In genomic region chr4:21598024-21598423, GRCm38 (mm10) we compare ENCODE assay signal across 18 mouse cellular contexts.
A peak's percentile ranks its signal among the peaks of the same experiment; 100 is the strongest.
DNase-seq lines count a peak whose midpoint lies in the region; ATAC-seq and TF ChIP-seq lines count a peak whose summit lies in the region.
"Had no signal": no experiment of that assay in that cellular context is flagged by ENCODE, and none has a peak within 500 bp of the region (broad histone marks: within the 10 kb centered on the region; RNA-seq: fewer than 3 reads in every experiment).

No protein-coding gene starts in this region.

- in situ Hi-C loops in CH12.LX (cut with MboI; ENCODE audit: low pct_ligation_motif_present, low pct_unique_long_range_greater_than_20kb, low sequenced_read_pairs): loop anchor here (10.0 kb wide), 1 partner anchor 97 kb away; no protein-coding TSS in a partner anchor

- 0 out of 2 replicates have a peak, but pooled peaks have one; percentile 16 for TF ChIP-seq CTCF in intestine, postnatal 0 days (IDR thresholded peaks at IDR 0.05; ENCODE audit: low read depth)
- TF ChIP-seq CTCF in CH12.LX (conservative IDR thresholded peaks at IDR 0.05 in 1 of 2, IDR thresholded peaks at IDR 0.05 in 1 of 2; ENCODE audit: low read depth in 2 of 2, low read length in 2 of 2) (peak; percentile 17 to 76; a peak in 2 of 4 replicates), MEL (IDR thresholded peaks at IDR 0.05 in 2 of 3, conservative IDR thresholded peaks at IDR 0.05 in 1 of 3; ENCODE audit: control insufficient read depth in 1 of 3, insufficient read depth in 1 of 3, low read depth in 2 of 3, low read length in 3 of 3, poor library complexity in 1 of 3, severe bottlenecking in 1 of 3) (peak in 2 of 3 experiments; percentile 7 to 41; a peak in 2 of 6 replicates)

- no peaks in the 10 kb centered on the region for H3K27me3 ChIP-seq in intestine, postnatal 0 days (replicated peaks; ENCODE audit: control insufficient read depth, insufficient read depth, low read length)
- H3K27me3 ChIP-seq in intestine, embryonic 16.5 days (replicated peaks; ENCODE audit: control insufficient read depth, insufficient read depth, low read length): no peaks in the 10 kb centered on the region
- H3K27me3 ChIP-seq in CH12.LX (replicated peaks) (peaks cover 7% of the 10 kb centered on the region), MEL (ENCODE audit: control insufficient read depth in 1 of 2, insufficient read depth in 2 of 2, low read length in 2 of 2) (no peaks in the 10 kb centered on the region; a peak in 1 of 4 replicates)
- H3K27me3 ChIP-seq: hindbrain, embryonic 12.5 days; liver, embryonic 15.5 days; neural tube, embryonic 12.5 days had no signal

- H3K4me2 ChIP-seq in intestine, postnatal 0 days (replicated peaks; ENCODE audit: low read depth): no peak overlapping the region
- no peak overlapping the region for H3K4me2 ChIP-seq in intestine, embryonic 16.5 days (ENCODE audit: low read depth, low read length)
- no peak overlapping the region for H3K4me2 ChIP-seq in CH12.LX (ENCODE audit: insufficient read depth, low read depth, poor library complexity, severe bottlenecking)
- H3K4me2 ChIP-seq: hindbrain, embryonic 12.5 days; liver, embryonic 15.5 days; neural tube, embryonic 12.5 days had no signal

- TF ChIP-seq EP300 in CH12.LX (IDR thresholded peaks at IDR 0.05; ENCODE audit: low read length) (no peak), MEL (IDR thresholded peaks at IDR 0.05; ENCODE audit: low read depth in 1 of 2, low read length in 2 of 2) (no peak)

- no peak overlapping the region for H3K4me3 ChIP-seq in intestine, postnatal 0 days (ENCODE audit: low read depth, low read length)
- H3K4me3 ChIP-seq in intestine, embryonic 16.5 days (ENCODE audit: low read length): no peak overlapping the region
- no peak overlapping the region for H3K4me3 ChIP-seq in CH12.LX (replicated peaks in 1 of 3; ENCODE audit: low read depth in 2 of 3, low read length in 2 of 3, poor library complexity in 1 of 3)
- H3K4me3 ChIP-seq in MEL (ENCODE audit: control insufficient read depth in 1 of 2, insufficient read depth in 1 of 2, low read depth in 2 of 2, low read length in 2 of 2): no peak overlapping the region
- H3K4me3 ChIP-seq: hindbrain, embryonic 12.5 days; liver, embryonic 15.5 days; neural tube, embryonic 12.5 days had no signal

- TF ChIP-seq POLR2A in CH12.LX (IDR thresholded peaks at IDR 0.05; ENCODE audit: low read depth, low read length) (no peak), MEL (IDR thresholded peaks at IDR 0.05; ENCODE audit: control insufficient read depth in 1 of 2, insufficient read depth in 1 of 2, low read depth in 1 of 2, low read length in 2 of 2, poor library complexity in 1 of 2) (no peak)

- DNase-seq in CH12.LX (ENCODE audit: extremely low read depth): peak; percentile 20
- peak; percentile 3 for DNase-seq in MEL (ENCODE audit: low read depth, low spot score)
- DNase-seq in retina, embryonic 14.5 days (ENCODE audit: low spot score): peak; percentile 38
- DNase-seq in lung, postnatal 25 days (ENCODE audit: low spot score): no peak
- DNase-seq in kidney, postnatal 36 days: no peak
- DNase-seq: adrenal gland, postnatal 14 days; cerebellum, adult 9-11 months; gastrocnemius, postnatal 10 days; heart, postnatal 10 days; kidney, postnatal 10 days; layer of hippocampus, adult 9-11 months; right cerebral cortex, postnatal 14 days had no signal

- H3K27ac ChIP-seq in intestine, postnatal 0 days (ENCODE audit: low read depth, low read length): no peak overlapping the region
- no peak overlapping the region for H3K27ac ChIP-seq in intestine, embryonic 16.5 days (ENCODE audit: low read length)
- H3K27ac ChIP-seq in CH12.LX (ENCODE audit: insufficient read depth, low read depth): no peak overlapping the region
- H3K27ac ChIP-seq in MEL (ENCODE audit: control insufficient read depth, low read depth, low read length): no peak overlapping the region
- H3K27ac ChIP-seq: hindbrain, embryonic 12.5 days; liver, embryonic 15.5 days; neural tube, embryonic 12.5 days had no signal

- no peak overlapping the region for H3K9ac ChIP-seq in intestine, postnatal 0 days (ENCODE audit: low read depth, low read length)
- H3K9ac ChIP-seq in intestine, embryonic 16.5 days (ENCODE audit: low read depth, low read length): no peak overlapping the region
- H3K9ac ChIP-seq in CH12.LX (ENCODE audit: insufficient read depth, low read depth): no peak overlapping the region
- H3K9ac ChIP-seq in MEL (ENCODE audit: control insufficient read depth, low read depth, low read length, poor library complexity, severe bottlenecking): no peak overlapping the region
- H3K9ac ChIP-seq: hindbrain, embryonic 12.5 days; liver, embryonic 15.5 days; neural tube, embryonic 12.5 days had no signal

- TF ChIP-seq RAD21 in CH12.LX (IDR thresholded peaks at IDR 0.05; ENCODE audit: low read depth, low read length) (peak; percentile 75), MEL (IDR thresholded peaks at IDR 0.05; ENCODE audit: low read depth, low read length) (peak; percentile 40)

- H3K36me3 ChIP-seq in intestine, postnatal 0 days (ENCODE audit: control insufficient read depth, insufficient read depth): no peaks in the 10 kb centered on the region
- no peaks in the 10 kb centered on the region for H3K36me3 ChIP-seq in intestine, embryonic 16.5 days (ENCODE audit: control insufficient read depth, insufficient read depth, low read length)
- no peaks in the 10 kb centered on the region for H3K36me3 ChIP-seq in CH12.LX (replicated peaks in 1 of 2; ENCODE audit: control insufficient read depth in 1 of 2, insufficient read depth in 1 of 2, low read length in 1 of 2)
- H3K36me3 ChIP-seq in MEL (ENCODE audit: control insufficient read depth in 1 of 2, insufficient read depth in 2 of 2, low read length in 2 of 2): no peaks in the 10 kb centered on the region
- H3K36me3 ChIP-seq: hindbrain, embryonic 12.5 days; liver, embryonic 15.5 days; neural tube, embryonic 12.5 days had no signal

- H3K4me1 ChIP-seq in intestine, postnatal 0 days (replicated peaks; ENCODE audit: control insufficient read depth, insufficient read depth, low read length): no peaks in the 10 kb centered on the region
- H3K4me1 ChIP-seq in intestine, embryonic 16.5 days (ENCODE audit: control insufficient read depth, insufficient read depth, low read length): no peaks in the 10 kb centered on the region
- H3K4me1 ChIP-seq in CH12.LX (ENCODE audit: control insufficient read depth in 1 of 2, insufficient read depth in 2 of 2) (no peaks in the 10 kb centered on the region), MEL (ENCODE audit: control insufficient read depth in 1 of 2, insufficient read depth in 2 of 2, low read length in 2 of 2) (no peaks in the 10 kb centered on the region)
- H3K4me1 ChIP-seq: hindbrain, embryonic 12.5 days; liver, embryonic 15.5 days; neural tube, embryonic 12.5 days had no signal

- dilution Hi-C loops in CH12.LX (cut with MboI; ENCODE audit: extremely low pct_ligation_motif_present, extremely low pct_unique_long_range_greater_than_20kb, low sequenced_read_pairs): no loop called here

- no peak for ATAC-seq in intestine, postnatal 0 days
- no peak for ATAC-seq in intestine, embryonic 16.5 days
- ATAC-seq: lung, postnatal 0 days had no signal

- WGBS in intestine, postnatal 0 days: 42% methylated on average over 2 of the region's 2 CpGs
- 53% methylated on average over 2 of the region's 2 CpGs for WGBS in intestine, embryonic 16.5 days

- no peaks in the 10 kb centered on the region for H3K9me3 ChIP-seq in intestine, postnatal 0 days (ENCODE audit: control insufficient read depth)
- H3K9me3 ChIP-seq in intestine, embryonic 16.5 days (ENCODE audit: control insufficient read depth, low read length): no peaks in the 10 kb centered on the region
- H3K9me3 ChIP-seq in CH12.LX (replicated peaks; ENCODE audit: low read length): no peaks in the 10 kb centered on the region
- no peaks in the 10 kb centered on the region for H3K9me3 ChIP-seq in MEL (replicated peaks; ENCODE audit: insufficient read depth, low read length)
- H3K9me3 ChIP-seq: liver, embryonic 15.5 days; neural tube, embryonic 12.5 days had no signal

- H3K79me2 ChIP-seq in CH12.LX (replicated peaks; ENCODE audit: control insufficient read depth, extremely low read depth, insufficient read depth, poor library complexity, severe bottlenecking): no peaks in the 10 kb centered on the region
- H3K79me2 ChIP-seq in MEL (ENCODE audit: control insufficient read depth, insufficient read depth, low read length, poor library complexity): no peaks in the 10 kb centered on the region

TF ChIP-seq in CH12.LX, 34 proteins besides CTCF, POLR2A, EP300 and RAD21:
- TF ChIP-seq SMC3 (IDR thresholded peaks at IDR 0.05; ENCODE audit: low read depth, low read length): peak; percentile 58
- no peak for TF ChIP-seq MXI1 (IDR thresholded peaks at IDR 0.05; ENCODE audit: low read depth, low read length)

TF ChIP-seq in MEL, 35 proteins besides CTCF, POLR2A, EP300 and RAD21:
- TF ChIP-seq MAFK (IDR thresholded peaks at IDR 0.05; ENCODE audit: borderline replicate concordance, low read depth, low read length) (no peak), MAZ (IDR thresholded peaks at IDR 0.05; ENCODE audit: low read depth, low read length) (no peak), MXI1 (IDR thresholded peaks at IDR 0.05; ENCODE audit: low read depth, low read length) (no peak), ZC3H11A (IDR thresholded peaks at IDR 0.05; ENCODE audit: low read depth, low read length) (0 out of 2 replicates have a peak, but pooled peaks have one; percentile 18), UBTF (IDR thresholded peaks at IDR 0.05; ENCODE audit: borderline replicate concordance, insufficient read depth, low read depth, low read length) (no peak), ETS1 (IDR thresholded peaks at IDR 0.05; ENCODE audit: low read depth, low read length) (no peak), USF1 (IDR thresholded peaks at IDR 0.05; ENCODE audit: low read depth, low read length) (no peak), TAL1 (IDR thresholded peaks at IDR 0.05; ENCODE audit: low read length) (no peak), SMC3 (IDR thresholded peaks at IDR 0.05; ENCODE audit: low read depth, low read length) (peak; percentile 31), NELFE (IDR thresholded peaks at IDR 0.05; ENCODE audit: low read depth, low read length) (no peak)
TF ChIP-seq in MEL: peak in this region for 2.

Comparison
In these comparisons a context has a peak if more than half of its experiments do, and no peak if none do; other contexts are left out.
1. DNase-seq: peak in CH12.LX (single experiment), MEL (single experiment) and retina, embryonic 14.5 days (single experiment); none in lung, postnatal 25 days (single experiment) and kidney, postnatal 36 days (0 of 2).
2. Peak in every context shown above with its lines, with median percentiles within 50 percentile points of each other: CTCF ChIP-seq.